Mouse (Mus musculus) lung, postnatal 36 days (tissue): ENCODE measurements at regions not wholly inside any gene's neighbourhood (a gene's known extent, or its start where the extent isn't known, plus 50 kb on each side); places are given as distances from the start of the nearest gene placed in this dataset.

Experiments used
- DNase-seq: peaks from one replicate; pipeline ENCODE4 v3.0.0; 2022; ENCODE audit warnings: mixed read lengths

DNA sequence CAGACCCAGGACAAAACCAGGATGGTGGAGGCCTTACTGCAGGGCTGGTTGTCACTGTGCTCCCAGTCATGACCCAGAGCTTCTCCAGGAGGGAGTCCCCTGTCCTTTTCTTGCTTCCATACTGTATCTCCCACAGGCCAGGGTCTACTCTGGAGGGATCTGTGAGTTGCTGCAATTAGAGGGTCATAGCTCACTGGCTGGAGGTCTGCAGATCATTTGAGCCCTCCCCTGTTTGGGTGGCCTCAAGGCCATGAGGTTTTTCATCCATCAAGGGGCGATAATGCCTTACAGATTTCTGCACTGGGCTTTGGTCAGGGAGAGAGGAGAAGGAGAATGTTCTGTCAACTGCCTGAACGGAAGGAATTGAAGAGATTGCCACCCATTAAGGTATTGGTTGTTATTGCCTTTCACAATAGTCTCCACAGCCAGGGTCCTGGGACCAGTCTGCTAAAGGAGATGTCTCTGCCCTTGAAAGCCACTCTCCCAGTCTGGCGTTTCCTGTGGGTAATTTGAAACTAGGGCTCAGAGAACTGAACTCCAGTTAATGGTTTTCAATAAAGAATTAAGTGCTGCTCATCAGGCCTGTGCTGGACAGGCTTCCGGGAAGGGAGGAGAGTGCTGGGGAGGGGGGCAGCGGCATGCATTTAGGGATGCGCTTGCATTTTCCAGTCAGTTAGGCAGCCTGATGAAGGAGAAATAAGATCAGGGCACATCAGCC lies 147.4 kb downstream of the Dmrta2 start:
- DNase-seq: no peak

DNA sequence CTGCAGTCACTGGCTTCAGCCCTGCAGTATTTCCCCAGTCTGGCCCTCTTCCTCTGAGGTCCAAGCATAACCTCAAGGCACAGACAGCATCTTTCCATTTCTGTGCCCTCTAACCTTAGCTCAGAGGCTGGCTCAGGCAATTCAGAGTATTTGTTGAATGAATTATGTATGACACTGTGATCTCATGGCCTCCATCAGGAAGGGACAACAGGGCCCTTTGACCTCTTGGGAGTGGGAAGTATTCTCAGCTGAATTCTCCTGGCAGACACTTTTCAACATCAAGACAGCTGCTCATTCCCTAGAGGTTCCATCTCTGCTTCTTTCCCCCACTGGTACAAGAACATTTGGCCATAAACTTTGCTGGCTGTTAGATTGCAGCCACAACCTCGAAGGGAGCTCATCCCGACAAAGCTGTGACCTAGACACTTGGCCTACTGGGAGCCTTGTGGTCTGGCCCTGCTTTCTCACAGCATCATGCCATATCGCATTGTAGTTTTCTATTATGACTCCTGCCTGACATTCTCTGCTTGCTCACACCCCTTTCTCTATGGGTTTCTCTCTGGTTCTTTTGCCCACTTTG lies 150.2 kb downstream of the Dmrta2 start:
- DNase-seq: no peak

DNA sequence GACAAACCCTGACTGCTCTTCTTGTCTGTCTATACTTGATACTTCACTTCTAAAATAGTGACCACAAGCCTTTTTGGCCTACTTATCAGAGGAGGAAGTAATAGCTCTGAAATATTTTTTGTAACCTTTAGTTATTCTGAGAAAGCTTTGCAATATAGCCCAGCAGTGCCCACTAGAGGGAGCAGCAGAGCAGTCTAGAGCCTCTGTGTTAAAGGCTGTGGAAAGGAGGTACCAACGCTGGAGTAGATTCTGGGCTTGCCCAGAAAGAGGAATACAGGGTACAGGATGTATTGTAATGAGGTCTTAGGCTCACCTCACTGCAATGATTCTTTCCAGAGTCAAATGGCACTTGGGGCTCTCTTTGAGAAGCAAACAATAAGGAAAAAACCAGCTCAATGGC lies 151.1 kb downstream of the Dmrta2 start:
- peak; percentile 64 for DNase-seq

DNA sequence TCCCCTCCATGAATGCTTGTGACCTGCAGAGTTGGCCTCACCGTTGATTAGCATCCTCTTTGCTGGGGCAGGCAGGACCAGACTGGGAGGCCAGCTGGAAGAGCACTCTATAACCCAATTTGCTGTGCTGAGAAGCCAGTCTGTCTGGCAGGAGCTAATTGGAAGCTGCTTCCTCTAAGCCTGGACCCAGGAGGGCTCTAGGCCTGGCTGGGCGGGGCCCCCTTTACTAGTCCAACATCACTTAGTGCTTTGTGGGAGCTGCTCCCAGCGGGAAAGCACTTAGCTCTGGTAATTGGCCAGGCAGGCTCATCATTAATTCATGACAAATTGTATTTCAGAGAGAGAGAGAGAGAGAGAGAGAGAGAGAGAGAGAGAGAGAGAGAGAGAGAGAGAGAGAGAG lies 151.7 kb downstream of the Dmrta2 start:
- no peak for DNase-seq

DNA sequence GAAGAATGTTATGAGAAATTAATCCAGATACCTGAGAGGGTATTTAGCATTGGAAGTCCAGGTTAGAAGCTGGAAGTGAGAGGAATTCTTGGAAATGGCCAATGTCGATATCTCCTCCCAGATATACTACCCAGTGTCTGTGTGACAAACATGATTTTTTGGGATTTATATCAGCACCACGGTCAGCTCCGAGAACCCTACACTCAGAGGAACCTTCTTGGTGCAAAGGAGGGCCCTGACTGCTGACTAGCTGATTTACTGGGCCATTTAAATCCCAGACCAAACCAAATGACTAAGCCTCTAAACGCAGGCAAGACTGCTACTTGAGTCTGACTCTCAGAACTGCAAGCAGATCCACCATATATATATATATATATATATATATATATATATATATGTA lies 154.2 kb downstream of the Dmrta2 start:
- DNase-seq: no peak

DNA sequence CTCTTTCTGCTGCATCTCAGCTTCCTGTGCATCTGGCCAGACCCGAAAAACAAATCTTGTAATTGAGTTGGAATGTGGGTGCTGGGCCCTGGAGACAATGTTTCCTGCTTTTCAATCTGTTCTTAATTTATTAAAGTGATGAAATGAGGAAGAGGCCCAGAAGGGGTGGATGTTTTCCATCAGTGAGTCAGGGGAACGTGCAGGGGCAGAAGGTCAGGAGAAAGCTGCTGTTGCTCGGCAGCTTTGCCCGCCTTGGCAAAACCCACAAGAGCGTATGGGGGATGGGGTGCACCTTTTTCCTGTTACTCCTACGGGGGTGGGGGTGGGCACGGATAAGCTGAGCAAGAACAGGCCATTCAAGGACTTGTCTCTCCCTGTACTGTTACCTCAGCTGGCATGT lies 156.2 kb downstream of the Dmrta2 start:
- no peak for DNase-seq

DNA sequence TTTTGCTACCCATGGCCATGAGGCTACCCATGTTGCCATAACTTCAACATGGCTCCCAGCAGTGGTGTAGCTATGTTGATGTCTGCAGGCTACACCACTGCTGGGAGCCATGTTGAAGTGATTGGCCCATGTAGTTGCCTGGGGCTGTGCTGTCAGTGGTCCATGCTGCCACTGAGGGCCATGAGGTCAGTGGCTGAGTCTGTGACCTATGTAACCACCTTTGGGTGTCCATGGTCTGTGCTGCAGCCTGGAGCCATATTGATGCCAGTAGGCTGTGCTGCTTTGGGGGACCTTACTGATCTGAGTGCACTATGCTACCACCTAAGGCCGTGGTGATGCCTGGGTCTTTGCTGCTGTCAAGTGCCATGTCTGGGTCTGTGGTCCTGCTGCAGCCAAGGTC lies 167.4 kb downstream of the Dmrta2 start:
- no peak for DNase-seq

DNA sequence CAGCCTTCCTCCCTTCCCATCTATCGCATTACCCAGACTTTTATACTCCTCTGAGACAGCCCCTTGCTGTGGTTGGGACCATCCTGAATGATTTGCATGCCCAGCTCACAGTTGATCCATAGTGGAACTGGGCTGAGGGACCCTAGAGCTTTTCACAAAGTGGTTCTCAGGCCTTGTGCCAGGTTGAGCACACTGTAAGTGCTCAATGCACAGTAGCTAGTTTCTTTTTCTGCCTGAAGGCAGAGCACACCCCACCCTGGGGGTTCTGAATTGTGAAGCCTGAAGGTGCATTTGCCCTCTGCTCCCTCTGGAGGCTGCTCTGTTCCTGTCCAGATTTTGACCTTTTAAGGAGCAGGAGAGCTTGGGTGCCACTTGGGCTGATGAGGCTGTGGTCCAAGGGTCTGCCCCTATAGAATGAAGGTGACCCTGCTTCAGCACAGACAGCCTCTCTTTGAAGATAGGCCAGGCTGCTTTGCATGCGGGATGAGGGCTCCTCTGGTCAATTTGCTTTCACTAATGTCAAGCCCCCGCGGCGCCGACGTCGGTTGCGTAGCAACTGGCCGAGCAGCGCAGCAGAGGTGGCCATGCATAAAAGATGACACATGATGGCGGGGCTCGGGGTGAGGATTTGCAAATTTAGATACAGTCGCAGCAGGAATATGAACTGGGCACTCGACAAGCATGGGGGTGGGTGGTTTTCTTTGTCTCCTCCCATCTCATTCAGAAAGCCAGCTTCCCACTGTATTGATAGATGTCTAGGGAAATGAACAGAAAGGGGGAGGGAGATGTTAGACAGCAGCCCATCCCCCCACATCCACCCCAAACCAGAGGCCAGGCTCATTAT lies 174.5 kb downstream of the Dmrta2 start:
- DNase-seq: no peak
